Mouse (Mus musculus) kidney, adult 2 months (tissue): ENCODE data around the gene Snx17.

Experiments
- CTCF ChIP-seq: fragments of 200-500 bp; conservative IDR thresholded peaks from 2 replicates; pipeline ENCODE4 v1.5.1; 2011; ENCODE audit warnings: low read depth, mild to moderate bottlenecking, control low read depth, low read length, moderate library complexity, mixed read lengths; ENCODE audit not compliant: insufficient read depth, insufficient read length
- POLR2A ChIP-seq: fragments of 200-500 bp; IDR thresholded peaks from one replicate; pipeline ENCODE4 v1.6.1; 2011; ENCODE audit warnings: low read depth, low read length, control low read depth

DNA sequence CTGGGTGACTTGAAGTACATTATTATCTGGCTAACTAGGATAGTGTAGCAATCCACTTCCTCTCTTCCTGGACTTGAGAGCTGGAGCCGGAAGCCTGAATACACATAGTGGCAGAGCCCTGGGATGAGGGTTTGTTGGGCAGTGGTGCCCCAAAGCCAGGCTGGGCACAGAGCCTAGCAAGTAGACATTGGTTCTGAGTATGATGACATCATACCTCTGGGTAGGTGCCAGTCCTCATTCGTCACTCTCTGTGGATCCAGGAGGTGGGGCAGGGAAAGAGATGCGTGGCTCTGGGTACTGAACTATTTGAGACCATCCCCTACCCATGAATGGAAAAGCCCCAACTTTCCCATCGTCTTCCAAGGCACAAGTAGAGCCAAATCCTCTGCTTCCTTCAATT is 43.2 kb upstream of the Snx17 start:
- TF ChIP-seq CTCF (no peak), POLR2A (no peak)
